Mouse (Mus musculus) adrenal gland, postnatal 14 days (tissue): Measurements from ENCODE around the gene Gprc5a. TPM values are rescaled to one million over a fixed set of nuclear protein-coding genes. Genes with fewer than 3 reads are reported as not detected.

ENCODE experiments used
- DNase-seq: peaks from one replicate; pipeline ENCODE4 v3.0.0; 2021; ENCODE audit warnings: mixed read lengths
- total RNA-seq: library from RNA; stranded (reverse); gene quantifications from 2 replicates; pipeline ENCODE4 v1.2.3, GENCODE M21; 2021

Gprc5a gene
- total RNA-seq, 1 experiment from 2014 or later, result 2.1 TPM

DNA sequence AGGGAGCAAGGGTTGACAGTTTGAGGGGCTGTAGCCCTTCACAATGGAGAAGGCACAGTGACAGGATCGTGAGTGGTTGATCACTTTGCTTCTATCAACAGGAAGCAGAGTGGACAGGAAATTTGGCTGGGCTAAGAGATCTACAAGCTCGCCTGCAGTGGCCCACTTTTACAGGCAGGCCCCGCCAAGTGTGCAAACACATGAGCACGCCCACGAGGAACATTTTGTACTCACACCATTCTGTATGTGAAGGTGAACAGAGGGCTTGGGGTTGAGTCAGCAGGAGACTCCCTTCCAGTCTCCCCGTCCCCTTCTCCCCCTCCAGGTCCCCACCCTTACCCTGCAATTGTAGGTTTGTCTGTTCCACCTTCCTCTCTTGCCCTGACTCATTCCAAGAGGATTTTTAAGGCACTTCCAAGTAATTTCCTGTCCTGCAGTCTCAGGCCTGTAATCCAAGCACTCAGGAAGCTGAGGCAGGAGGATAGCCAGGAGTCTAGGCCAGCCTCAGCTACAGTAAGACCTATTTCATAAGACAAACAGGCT, 9.0 kb downstream of the Gprc5a start:
- DNase-seq, result no peak

DNA sequence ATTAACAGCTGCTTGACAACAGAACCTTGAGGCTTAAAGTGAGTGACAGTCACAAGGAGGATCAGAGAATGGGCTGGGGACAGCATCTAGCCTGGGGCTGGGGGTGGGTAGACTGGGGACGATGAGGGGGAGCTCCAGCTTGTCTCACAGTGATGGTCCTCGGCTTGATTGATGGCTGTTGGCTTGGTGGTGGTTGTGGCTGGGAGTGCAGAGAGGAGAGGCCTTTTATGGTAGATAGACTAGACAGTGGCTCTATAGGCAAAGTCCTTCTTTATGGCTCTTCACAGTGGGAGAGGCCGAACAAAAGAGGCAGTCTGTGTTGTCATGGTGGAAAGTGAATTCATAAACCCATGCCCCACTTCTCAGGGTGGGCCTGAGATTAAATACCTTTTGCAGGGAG, 10.8 kb downstream of the Gprc5a start:
- no peak for DNase-seq

DNA sequence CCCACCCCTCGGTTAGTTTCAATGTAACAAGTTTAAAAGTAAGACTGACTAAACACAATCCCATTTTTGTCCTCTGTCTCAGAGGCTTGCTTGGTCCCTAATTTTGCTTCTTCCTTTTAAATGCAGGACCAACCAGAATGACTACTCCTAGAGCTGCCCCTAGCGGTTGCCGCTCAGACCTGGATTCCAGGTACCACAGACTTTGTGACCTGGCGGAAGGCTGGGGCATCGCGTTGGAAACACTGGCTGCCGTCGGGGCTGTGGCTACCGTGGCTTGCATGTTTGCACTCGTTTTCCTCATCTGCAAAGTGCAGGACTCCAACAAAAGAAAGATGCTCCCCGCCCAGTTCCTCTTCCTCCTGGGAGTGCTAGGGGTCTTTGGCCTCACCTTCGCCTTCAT, 13.0 kb downstream of the Gprc5a start:
- DNase-seq, result no peak

DNA sequence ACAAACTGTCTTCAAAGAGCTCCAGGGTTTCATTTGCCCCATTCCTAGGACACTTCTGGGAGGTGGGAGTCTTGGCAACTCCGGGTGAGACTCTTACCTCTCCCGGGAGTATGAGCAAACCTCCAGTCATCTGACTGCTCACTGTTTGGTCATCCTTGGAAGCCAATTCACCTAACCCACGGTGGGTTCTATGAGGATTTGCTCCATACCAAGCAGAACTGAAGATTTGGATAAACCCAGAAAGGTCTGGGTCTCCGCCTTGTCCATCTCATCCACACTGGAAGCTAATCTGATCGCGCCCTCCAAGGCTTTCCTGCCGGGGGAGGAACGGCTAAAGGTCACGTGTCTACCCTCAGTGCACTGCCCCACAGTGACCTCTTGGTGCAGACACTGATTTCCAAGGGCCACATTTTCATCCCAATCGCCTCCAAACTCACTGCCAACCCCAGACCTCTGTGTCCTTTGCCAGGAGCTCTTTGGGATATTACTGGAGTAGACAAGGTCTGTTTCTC, 18.6 kb downstream of the Gprc5a start:
- DNase-seq, result no peak

DNA sequence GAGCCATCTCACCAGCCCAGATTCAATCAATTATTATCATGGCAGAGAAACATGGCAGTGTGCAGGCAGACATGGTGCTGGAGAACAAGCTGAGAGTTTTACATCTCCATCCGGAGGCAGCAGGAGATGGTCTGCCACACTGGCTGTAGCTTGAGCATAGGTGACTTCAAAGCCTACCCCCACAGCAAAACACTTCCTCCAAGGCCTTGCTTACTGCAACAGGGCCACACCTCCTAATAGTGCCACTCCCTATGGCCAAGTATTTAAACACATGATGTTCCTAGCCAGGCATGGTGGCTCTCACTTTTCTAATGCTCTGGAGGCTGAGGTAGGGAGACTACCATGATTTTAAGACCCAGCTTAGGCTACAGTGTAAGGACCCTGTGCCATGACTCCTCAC, 20.3 kb downstream of the Gprc5a start:
- no peak for DNase-seq

DNA sequence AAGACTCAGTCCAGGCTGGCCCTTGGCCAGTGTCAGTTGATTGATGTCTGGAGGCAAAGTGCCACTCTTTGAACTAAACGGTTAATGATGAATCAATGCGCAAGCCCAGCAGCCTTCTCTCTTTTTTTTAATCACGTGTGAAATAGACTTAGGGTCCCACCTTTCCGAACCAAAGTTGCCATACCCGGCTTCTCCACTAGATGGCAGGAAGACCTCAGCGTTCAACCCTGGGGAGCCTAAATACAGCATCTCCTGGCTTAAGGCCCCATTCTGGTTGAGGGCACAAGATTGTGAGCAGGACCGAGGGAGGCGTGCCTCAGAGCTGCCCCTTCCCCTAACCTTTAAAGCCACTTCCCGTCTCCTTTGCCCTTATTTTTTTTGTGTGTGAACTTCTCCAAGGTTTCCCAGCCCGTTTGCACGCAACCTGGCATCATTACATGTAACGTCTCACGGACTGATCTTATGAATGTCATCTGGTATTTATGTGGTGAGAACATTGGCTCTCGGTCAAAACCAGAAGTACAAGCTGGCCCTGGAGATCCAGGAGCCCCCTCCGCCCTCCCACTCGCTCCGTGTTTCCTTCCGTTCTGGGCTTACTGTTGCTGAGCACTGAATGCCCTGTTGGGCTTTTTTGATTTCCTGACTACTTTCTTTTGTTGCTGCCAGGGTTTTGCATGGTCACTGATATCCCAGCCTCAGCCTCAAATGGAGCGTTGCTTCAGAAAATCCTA, 22.4 kb downstream of the Gprc5a start:
- peak; percentile 82 for DNase-seq

DNA sequence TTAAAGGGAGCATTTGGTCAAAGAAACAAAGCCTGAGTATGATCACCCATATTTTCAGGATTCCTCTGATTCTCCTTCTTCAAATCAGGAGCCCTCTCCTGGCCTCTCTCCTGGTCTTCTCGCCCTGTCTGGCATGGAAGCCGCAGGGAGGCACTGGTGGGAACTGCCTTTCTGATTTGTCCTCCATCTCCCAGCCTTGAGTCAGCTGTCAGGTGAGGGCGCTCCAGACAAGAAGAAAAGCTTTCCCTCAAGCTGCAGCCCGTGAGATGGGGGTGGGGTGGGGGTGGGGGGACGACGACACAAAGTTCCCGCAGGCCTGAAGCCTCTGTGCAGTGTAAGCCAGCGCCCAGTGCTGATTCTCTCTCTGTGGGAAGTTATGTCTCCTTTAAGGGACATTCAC, 24.3 kb downstream of the Gprc5a start:
- DNase-seq, result peak; percentile 22

DNA sequence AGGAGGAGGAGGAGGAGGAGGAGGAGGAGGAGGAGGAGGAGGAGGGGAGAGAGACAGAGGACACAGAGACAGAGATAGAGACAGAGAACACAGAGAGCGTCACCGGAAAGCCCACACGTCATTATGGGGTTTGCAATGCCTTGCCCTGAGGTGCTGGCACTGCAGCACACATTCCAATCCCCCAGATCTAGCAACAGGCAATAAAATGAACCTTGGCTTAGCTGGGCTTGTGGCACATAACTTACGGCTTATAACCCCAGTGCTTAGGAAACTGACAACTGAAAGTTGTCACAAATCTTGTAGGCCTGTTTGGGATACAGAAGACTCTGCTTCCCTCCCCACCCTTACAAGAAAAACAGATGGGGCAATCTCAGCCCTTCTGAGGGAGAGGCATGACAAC, 25.2 kb downstream of the Gprc5a start:
- DNase-seq, result no peak

DNA sequence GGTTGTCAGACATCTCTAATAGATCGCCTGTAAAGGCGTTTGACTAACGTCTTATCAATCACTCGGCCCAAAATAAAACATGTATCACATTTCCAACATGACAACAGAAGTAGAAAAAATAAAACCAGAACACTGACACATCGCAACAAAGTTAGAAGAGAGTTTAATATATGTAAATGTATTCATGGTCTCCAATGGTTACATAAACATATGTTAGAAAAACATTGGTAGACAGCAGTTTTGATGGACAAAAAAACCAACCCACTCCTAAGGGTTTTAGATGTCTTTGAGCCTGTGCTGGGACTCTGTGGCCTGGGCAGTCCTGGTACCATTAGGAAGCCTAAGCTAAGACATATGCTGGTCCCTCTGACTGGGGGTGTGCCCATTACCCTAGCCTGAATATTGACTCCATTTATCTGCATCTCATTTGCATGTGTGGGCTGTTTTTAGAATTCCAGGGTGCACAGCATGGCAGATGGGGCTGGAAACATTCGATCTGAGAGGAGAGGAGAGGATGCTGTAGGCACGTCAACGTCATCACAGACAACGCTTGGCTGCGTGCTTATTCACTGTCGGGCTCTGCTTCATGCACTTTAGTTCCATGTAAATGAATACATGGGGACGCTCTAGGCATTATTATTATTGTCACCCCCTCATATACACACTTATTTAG, 27.5 kb downstream of the Gprc5a start:
- no peak for DNase-seq

DNA sequence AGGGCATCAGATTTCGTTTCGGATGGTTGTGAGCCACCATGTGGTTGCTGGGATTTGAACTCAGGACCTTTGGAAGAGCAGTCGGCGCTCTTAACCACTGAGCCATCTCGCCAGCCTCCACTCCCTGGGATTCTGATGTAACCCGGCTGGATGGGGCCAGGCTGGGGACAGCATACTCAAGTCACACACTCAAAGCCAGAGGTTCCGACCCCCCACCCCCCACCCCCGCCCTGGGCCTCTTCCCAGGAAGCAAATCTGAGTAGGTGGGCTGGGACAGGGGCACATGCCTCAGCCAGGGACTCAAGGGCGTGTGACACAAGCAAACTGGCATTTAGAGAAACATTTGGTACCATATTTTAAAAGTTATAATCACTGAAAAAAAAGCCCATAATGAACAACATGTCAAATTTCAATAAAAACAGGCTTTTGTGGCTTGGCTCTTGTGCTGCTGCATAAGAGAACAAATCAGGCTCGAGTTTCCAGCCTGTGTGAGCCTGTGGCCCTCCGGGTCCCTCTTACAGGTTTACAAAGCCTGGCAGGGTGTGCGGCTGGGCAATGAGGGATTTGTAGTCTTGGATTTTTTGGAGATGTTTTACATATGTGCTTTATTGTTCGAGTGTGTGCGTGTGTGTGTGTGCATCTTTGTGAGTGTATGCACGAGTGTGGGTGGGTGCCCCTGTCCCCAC, 35.5 kb downstream of the Gprc5a start:
- no peak for DNase-seq

DNA sequence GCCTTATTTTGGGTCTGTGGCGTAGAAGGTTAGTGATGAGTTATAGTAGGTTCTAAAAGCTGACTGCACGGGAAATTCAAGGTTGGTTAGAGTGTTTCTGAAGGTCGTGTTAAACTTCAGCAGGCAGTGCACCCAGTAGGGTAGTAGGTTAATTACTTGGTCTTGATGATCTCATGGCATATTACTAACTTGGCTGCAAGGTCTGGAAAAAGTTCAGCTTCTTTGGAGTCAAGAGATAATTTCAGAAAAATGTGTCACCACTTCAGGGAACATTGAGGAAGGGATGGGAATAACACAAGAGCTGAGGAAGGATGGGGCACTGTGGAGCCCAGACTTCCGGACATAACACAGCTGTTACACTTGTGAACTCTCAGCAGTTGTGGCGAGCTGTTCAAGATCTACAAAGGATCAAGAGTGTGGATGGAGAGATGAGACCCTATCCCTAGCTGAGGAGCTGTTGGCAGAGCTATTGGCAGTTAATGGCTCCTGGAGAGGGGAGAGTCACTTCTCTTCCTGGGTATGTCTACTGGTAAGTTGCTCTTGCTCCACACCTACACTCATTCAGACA, 37.4 kb downstream of the Gprc5a start:
- DNase-seq, result peak; percentile 15

DNA sequence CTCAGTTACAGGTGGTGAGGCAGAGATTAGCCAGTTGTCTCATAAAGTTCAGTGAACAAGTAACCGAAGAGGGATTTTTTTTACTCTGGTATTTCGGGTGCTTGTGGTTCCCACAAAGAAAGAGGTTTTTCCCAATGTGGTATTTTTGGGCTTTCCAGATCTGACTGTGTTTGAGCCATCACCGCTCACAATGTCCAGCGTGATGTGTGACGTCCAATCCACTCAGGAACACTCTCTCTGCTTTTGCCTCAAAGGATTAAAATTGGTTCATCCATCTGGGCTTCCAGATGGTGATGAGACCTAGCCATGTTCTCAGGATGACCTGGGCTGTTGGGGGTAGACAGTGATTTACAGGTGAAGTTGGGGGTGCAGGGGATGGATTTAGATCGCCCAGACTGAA, 41.6 kb downstream of the Gprc5a start:
- no peak for DNase-seq

DNA sequence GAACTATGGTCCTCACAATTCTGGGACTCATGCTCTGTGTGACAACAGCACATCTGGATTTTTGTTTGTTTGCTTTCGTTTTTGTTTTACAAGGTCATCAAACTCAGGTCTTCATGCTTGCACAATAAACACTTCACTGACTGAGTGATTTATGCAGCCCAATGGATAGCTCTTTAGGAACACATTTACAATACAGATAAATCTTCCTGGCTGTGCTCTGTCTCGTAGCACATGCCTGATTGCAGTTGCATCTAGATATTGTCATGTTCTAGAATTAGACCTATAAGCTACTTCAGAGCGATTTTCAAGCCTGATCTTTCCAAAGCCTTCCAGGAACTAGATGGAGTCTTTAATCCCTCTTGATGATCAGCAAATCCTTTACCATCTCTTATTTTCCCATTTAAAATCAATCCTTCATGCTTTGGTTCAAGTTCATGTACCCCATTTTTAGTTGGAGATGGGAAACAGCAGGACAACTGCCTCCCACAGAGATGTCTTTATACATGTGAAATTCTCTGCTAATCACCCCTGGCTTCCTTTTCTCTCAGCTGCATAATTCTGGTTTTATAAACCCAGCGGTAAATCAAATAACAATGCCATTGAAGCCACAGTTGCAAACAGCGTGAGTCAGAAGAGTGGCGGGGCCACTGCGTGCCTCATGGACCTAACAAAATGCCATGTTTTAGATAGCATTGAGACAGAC, 47.1 kb downstream of the Gprc5a start:
- DNase-seq, result peak; percentile 13

DNA sequence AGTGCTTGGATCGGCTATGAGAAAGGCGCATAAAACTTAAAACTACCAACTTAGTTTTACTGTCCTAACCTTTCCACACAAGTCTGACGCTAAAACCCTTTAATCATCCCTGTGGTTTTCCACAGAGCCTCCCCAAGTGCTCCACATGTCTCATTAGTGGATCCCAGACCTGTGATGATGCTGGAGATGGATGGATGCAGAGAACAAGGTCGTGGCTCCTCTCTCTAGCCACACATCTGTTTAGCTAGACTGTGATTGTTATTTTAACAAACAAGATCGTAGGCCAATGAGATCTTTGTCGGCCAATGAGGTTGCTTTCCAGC, 47.6 kb downstream of the Gprc5a start:
- DNase-seq, result no peak

DNA sequence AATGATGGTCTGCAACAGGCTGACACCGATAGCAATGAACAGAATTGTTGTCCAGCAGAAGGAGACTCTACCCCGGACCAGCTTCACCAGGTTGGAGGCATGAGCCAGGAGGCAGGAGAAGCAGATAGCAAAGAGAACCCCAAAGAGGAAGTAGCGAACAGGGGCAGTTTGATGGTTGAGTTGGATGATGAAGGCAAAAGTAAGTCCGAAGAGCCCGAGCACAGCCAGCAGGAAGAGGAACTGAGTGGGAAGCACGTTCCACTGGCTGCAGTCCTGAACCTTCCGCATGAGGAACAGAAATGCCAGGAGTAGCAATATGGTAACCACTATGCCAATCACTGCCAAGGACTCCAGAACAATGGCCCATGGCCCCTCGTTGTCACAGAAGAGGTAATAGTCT, 51.0 kb downstream of the Gprc5a start:
- no peak for DNase-seq

DNA sequence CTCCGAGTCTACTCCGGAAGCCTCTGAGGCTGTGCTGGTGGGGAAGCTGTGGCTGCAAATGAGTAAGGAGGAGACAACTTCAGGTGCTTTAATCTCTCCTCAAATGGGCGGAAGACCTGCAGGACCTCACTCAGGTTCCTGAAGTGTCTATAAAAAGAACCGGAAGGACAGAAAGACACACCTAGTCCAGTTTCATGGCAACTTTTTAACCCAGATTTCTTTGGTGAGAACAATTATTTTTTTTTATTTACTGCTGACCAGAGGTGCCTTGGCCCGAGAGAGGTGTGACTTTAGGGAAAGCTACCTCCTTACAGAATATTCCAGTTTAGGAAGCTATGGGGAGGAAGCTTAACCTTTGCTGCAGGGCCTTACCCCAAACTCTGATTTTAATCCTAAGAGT, 52.7 kb downstream of the Gprc5a start, which contains the start of gene Gprc5d:
Gene Gprc5d, minus strand, starts transcription at position 101 of the 400 bp plus-strand sequence.
- no peak for DNase-seq

DNA sequence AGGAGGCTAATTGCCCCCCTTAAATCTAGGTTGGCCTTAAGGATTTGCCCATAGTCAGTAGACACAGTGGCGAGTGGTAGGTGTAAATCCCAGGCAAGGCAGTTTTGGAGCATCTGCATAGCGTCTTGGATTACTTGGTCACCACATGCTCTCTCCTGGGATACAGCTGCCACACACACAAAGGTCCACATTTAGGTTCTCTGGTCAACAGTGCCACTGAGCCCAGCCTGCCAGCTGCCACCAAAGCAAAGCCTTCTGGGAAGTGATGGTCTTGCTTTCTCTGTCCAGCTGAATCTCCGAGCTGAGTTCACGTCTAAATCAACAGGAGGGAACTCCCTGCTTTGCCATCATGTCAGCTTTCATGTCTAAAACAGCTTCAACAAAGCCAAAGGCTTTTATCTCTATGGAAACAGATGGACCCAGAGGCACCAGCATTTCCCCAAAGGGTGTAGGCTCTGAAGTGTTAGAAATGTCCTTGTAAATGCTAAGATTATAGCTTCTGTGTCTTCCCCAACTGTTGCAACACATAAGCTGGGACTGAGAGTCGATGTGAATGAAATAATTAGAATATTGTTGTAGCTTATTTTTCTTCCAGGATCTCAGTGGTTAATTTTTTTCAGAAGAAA, 59.4 kb downstream of the Gprc5a start:
- no peak for DNase-seq

DNA sequence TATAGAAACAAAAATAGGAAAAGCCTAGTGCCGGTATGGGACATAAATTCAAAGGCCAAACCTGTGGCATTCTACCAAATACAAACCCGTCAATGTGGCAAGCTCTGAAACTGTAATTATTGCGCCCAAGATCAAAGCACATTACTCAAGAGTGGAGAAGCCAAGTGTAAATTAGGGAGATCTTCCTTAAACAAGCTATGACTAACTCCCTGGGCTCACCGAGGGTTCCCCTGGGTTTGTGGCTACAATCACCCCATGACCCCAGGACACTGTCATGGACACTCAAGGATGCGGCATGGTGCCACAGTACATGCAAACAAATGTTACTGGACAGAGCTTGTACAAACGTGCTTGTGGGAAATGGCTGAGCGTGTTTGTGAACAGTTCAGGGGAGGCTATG, 67.6 kb downstream of the Gprc5a start:
- DNase-seq, result no peak

DNA sequence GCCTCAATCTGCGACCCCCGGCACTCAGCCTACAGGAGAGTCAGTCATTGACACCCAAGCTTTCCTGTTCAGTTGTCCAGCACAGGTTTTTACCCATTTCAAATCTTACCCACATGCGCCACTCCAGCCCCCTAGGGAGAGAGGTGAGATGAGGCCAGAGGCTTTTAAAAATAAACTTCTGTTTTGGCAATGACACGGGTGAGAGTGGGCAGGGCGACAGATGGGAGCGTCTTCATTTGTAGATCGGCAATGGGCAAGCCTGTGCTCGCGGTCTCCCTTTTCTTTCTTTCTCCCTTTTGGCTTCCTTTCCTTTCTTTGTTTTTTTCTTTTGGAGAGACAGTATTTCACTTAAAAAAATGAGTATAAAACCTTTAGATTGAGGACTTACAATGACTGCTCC, 68.0 kb downstream of the Gprc5a start:
- DNase-seq, result no peak
